In genomic region chr12:90062219-90062618, GRCm38 (mm10) we compare ENCODE assay signal across 26 mouse cellular contexts.
DNase-seq lines count a peak whose midpoint lies in the region; ATAC-seq lines count a peak whose summit lies in the region.
"Had no signal": no experiment of that assay in that cellular context is flagged by ENCODE, and none has a peak within 500 bp of the region (broad histone marks: within the 10 kb centered on the region; RNA-seq: fewer than 3 reads in every experiment).

No protein-coding gene starts in this region.

- no peak overlapping the region for H3K4me2 ChIP-seq in forebrain, embryonic 14.5 days (ENCODE audit: low read length)
- H3K4me2 ChIP-seq in neural tube, embryonic 13.5 days, result no peak overlapping the region
- H3K4me2 ChIP-seq in forebrain, embryonic 16.5 days (ENCODE audit: low read length), result no peak overlapping the region
- H3K4me2 ChIP-seq: embryonic facial prominence, embryonic 12.5 days; embryonic facial prominence, embryonic 15.5 days; heart, embryonic 13.5 days; hindbrain, embryonic 14.5 days had no signal

- no peaks in the 10 kb centered on the region for H3K27me3 ChIP-seq in forebrain, embryonic 14.5 days (replicated peaks; ENCODE audit: control insufficient read depth, insufficient read depth, low read length)
- H3K27me3 ChIP-seq in forebrain, embryonic 10.5 days (ENCODE audit: poor library complexity, severe bottlenecking), result no peaks in the 10 kb centered on the region
- no peaks in the 10 kb centered on the region for H3K27me3 ChIP-seq in neural tube, embryonic 13.5 days
- H3K27me3 ChIP-seq in forebrain, embryonic 16.5 days (replicated peaks; ENCODE audit: control insufficient read depth, insufficient read depth, low read length), result no peaks in the 10 kb centered on the region
- H3K27me3 ChIP-seq in embryonic facial prominence, embryonic 10.5 days (replicated peaks; ENCODE audit: low read depth, poor library complexity, severe bottlenecking), result no peaks in the 10 kb centered on the region
- H3K27me3 ChIP-seq: embryonic facial prominence, embryonic 12.5 days; embryonic facial prominence, embryonic 15.5 days; heart, embryonic 13.5 days had no signal

- H3K9ac ChIP-seq in forebrain, embryonic 14.5 days (ENCODE audit: low read length), result no peak overlapping the region
- no peak overlapping the region for H3K9ac ChIP-seq in neural tube, embryonic 13.5 days
- H3K9ac ChIP-seq in forebrain, embryonic 16.5 days (replicated peaks; ENCODE audit: low read depth, low read length), result no peak overlapping the region
- H3K9ac ChIP-seq: embryonic facial prominence, embryonic 12.5 days; embryonic facial prominence, embryonic 15.5 days; heart, embryonic 13.5 days; hindbrain, embryonic 14.5 days had no signal

- no peak overlapping the region for H3K4me3 ChIP-seq in forebrain, embryonic 14.5 days (ENCODE audit: low read depth, low read length)
- H3K4me3 ChIP-seq in forebrain, embryonic 10.5 days, result no peak overlapping the region
- no peak overlapping the region for H3K4me3 ChIP-seq in neural tube, embryonic 13.5 days
- no peak overlapping the region for H3K4me3 ChIP-seq in forebrain, embryonic 16.5 days (replicated peaks; ENCODE audit: low read length)
- no peak overlapping the region for H3K4me3 ChIP-seq in embryonic facial prominence, embryonic 10.5 days
- H3K4me3 ChIP-seq: embryonic facial prominence, embryonic 12.5 days; embryonic facial prominence, embryonic 15.5 days; heart, adult 2 months; heart, embryonic 10.5 days; heart, embryonic 13.5 days had no signal

- peak; percentile 57; the same call in 1 of the 2 replicates for ATAC-seq in forebrain, embryonic 14.5 days
- ATAC-seq in neural tube, embryonic 13.5 days (ENCODE audit: low read depth), result no peak
- ATAC-seq in forebrain, embryonic 16.5 days, result peak; percentile 67
- ATAC-seq: CD4-positive, CD25-positive, alpha-beta regulatory T cell, adult 4 months; hindbrain, postnatal 0 days; inflammation-experienced regulatory T-cells, adult 6 months; intestine, embryonic 16.5 days had no signal

- H3K36me3 ChIP-seq in forebrain, embryonic 14.5 days (ENCODE audit: control insufficient read depth, insufficient read depth, low read length), result no peaks in the 10 kb centered on the region
- no peaks in the 10 kb centered on the region for H3K36me3 ChIP-seq in forebrain, embryonic 10.5 days (replicated peaks)
- no peaks in the 10 kb centered on the region for H3K36me3 ChIP-seq in neural tube, embryonic 13.5 days
- H3K36me3 ChIP-seq in forebrain, embryonic 16.5 days (ENCODE audit: control insufficient read depth, insufficient read depth), result no peaks in the 10 kb centered on the region
- no peaks in the 10 kb centered on the region for H3K36me3 ChIP-seq in embryonic facial prominence, embryonic 10.5 days (replicated peaks)
- H3K36me3 ChIP-seq: embryonic facial prominence, embryonic 12.5 days; embryonic facial prominence, embryonic 15.5 days; heart, embryonic 10.5 days; heart, embryonic 13.5 days had no signal

- peak; percentile 29 for DNase-seq in forebrain, embryonic 14.5 days (ENCODE audit: low spot score)
- no peak for DNase-seq in forebrain, embryonic 10.5 days (ENCODE audit: extremely low spot score, low spot score)
- DNase-seq in neural tube, embryonic 10.5 days (ENCODE audit: extremely low spot score, low spot score), result no peak
- DNase-seq in adrenal gland, postnatal 10 days, result no peak
- DNase-seq in embryonic facial prominence, embryonic 10.5 days (ENCODE audit: low spot score), result no peak
- DNase-seq: adrenal gland, adult 2 months; adrenal gland, postnatal 25 days; cerebellum, adult 18-20 months; cerebellum, adult 9-10 months; cerebellum, postnatal 14 days; gastrocnemius, postnatal 10 days; gastrocnemius, postnatal 36 days; heart, adult 2 months; heart, postnatal 14 days; heart, postnatal 4 days had no signal

- H3K4me1 ChIP-seq in forebrain, embryonic 14.5 days (ENCODE audit: control insufficient read depth, insufficient read depth, low read length), result 0 out of 2 replicates have a peak, but pooled peaks cover 6% of the 10 kb centered on the region
- peaks cover 12% of the 10 kb centered on the region for H3K4me1 ChIP-seq in forebrain, embryonic 10.5 days
- H3K4me1 ChIP-seq in neural tube, embryonic 13.5 days (replicated peaks), result peaks cover 18% of the 10 kb centered on the region
- H3K4me1 ChIP-seq in forebrain, embryonic 16.5 days (replicated peaks; ENCODE audit: control insufficient read depth, insufficient read depth, low read length), result no peaks in the 10 kb centered on the region
- H3K4me1 ChIP-seq in embryonic facial prominence, embryonic 10.5 days, result peaks cover 8% of the 10 kb centered on the region
- H3K4me1 ChIP-seq: embryonic facial prominence, embryonic 15.5 days had no signal

- H3K9me3 ChIP-seq in forebrain, embryonic 14.5 days (replicated peaks; ENCODE audit: control insufficient read depth, low read length), result no peaks in the 10 kb centered on the region
- no peaks in the 10 kb centered on the region for H3K9me3 ChIP-seq in forebrain, embryonic 10.5 days
- no peaks in the 10 kb centered on the region for H3K9me3 ChIP-seq in neural tube, embryonic 13.5 days
- H3K9me3 ChIP-seq in forebrain, embryonic 16.5 days (ENCODE audit: control insufficient read depth, low read length), result no peaks in the 10 kb centered on the region
- H3K9me3 ChIP-seq in embryonic facial prominence, embryonic 10.5 days, result no peaks in the 10 kb centered on the region
- H3K9me3 ChIP-seq: embryonic facial prominence, embryonic 12.5 days; embryonic facial prominence, embryonic 15.5 days; heart, embryonic 10.5 days; heart, embryonic 13.5 days had no signal

- WGBS in forebrain, embryonic 14.5 days, result 21% methylated on average over 5 of the region's 5 CpGs
- 59% methylated on average over 5 of the region's 5 CpGs for WGBS in forebrain, embryonic 10.5 days
- WGBS in neural tube, embryonic 13.5 days, result 53% methylated on average over 5 of the region's 5 CpGs
- 23% methylated on average over 5 of the region's 5 CpGs for WGBS in forebrain, embryonic 16.5 days
- 73% methylated on average over 5 of the region's 5 CpGs for WGBS in embryonic facial prominence, embryonic 10.5 days

- no peak overlapping the region for H3K27ac ChIP-seq in forebrain, embryonic 14.5 days (ENCODE audit: low read depth, low read length)
- no peak overlapping the region for H3K27ac ChIP-seq in forebrain, embryonic 10.5 days
- 0 out of 2 replicates have a peak overlapping the region, but pooled peaks have one; percentile 23 for H3K27ac ChIP-seq in neural tube, embryonic 13.5 days (replicated peaks)
- H3K27ac ChIP-seq in forebrain, embryonic 16.5 days (ENCODE audit: low read length), result no peak overlapping the region
- H3K27ac ChIP-seq in embryonic facial prominence, embryonic 10.5 days (replicated peaks), result no peak overlapping the region
- H3K27ac ChIP-seq: embryonic facial prominence, embryonic 12.5 days; embryonic facial prominence, embryonic 15.5 days; heart, adult 2 months; hindbrain, postnatal 0 days had no signal
